Mouse (Mus musculus) gastrocnemius, adult 18-20 months (tissue): ENCODE data around the gene Saxo1. TPM values are rescaled to one million over a fixed set of nuclear protein-coding genes. Genes with fewer than 3 reads are reported as not detected.

Experiments
- DNase-seq: peaks from one replicate; pipeline ENCODE4 v3.0.0; 2021; ENCODE audit warnings: low spot score
- long read RNA-seq, 2 experiments: library from polyadenylated mRNA; stranded (forward); transcript quantifications; one replicate each; pipeline ENCODE4 v2.0.0; 2021
- total RNA-seq, 2 experiments: library from RNA; stranded (reverse); gene quantifications; 2 replicates each; pipeline ENCODE4 v1.2.3; 2021

Gene Saxo1
- total RNA-seq: not detected
- long read RNA-seq, experiment 1: 0 reads
- long read RNA-seq, experiment 2: 0 reads

DNA sequence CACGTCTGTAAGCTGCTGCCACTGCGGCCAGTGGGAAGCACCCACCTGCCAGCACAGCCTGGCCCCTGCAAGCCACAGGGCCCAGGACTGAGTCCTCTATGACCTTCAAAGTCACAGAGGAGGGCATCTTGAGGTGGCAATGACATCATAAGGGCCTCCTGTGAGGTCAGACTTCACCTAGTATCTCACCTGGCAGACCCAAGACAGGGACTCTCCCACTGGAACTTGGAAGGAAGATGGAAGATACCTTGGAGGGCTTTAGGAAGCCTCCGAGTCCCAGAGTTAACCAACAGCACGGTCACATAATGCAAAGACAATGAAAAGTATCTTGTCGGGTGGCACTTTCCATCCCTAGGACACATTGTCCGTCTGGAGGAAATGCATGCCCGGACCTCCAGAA is at the start of gene Saxo1:
Gene Saxo1 (minus strand): TSS at position 101 of the 400 bp plus-strand sequence.
- DNase-seq: no peak

DNA sequence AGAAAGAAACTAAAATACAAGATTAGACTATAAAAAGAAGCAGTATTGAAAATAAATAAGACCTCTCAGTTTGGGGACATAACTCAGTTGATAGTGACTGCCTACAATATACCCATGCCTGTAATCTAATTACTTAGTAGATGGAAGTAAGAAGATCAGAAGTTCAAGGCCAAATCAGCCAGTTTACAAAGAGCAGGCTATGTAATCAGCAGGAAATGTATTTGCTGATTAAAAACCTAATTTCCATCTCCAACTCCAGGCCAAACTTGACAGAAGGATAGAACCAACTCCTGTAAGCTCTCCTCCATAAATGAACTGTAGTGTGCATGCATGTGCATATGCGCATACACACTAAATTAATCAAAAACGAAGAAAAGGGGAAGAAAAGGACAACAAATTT is 33.2 kb upstream of the Saxo1 start:
- DNase-seq: no peak

DNA sequence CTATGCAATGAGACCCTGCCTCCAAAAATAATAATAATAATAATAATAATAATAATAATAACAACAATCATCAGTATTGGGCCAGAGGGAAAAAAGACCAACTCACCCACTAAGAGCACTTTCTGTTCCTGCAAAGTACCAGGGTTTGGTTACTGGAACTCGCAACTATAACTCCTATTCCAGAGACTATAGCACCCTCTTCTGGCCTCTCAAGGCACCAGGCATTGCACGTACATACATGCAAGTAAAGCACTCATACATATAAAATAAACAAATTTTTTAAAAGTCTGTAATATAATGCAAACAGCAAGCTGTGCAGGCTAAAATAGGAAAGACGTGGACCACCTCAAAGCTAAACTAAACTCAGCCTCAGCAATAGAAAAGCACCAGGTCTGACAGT is 30.1 kb upstream of the Saxo1 start:
- DNase-seq: no peak

DNA sequence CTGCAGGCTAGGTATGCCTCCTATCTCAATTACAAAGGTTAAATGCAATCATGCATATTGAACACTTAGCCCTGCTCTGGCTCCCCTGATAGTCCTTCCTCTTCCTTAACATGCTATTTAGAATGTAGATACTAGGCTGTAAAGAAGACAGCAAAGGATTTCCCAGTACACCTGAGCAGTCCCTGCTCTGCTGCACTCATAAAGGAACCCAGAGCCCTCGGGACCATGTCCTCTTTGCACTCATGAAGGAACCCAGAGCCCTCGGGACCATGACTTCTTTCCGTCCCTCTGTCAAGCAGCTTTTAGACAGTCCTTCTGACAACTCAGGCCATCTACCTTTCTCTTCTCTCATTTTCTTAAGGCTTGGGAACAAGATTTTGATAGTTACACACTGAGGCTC is 22.5 kb upstream of the Saxo1 start:
- DNase-seq: no peak

DNA sequence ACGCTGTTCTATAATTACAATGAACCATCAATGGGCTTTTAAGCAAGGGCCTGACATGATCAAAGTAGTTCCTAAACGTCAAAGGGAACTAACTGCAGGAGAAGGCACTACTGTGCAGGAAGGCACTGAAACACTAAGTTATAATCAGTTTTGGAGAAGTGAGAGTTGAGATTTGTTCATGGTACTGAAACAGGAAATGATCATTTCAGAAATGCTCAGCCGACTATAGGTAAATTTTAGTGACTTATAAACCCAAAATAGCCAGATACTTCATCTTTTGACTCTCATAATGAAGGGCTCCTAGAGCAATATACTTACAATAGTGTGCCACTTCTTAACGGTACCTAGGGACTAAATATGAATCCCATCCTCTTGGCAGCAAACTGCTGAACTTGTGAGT is 21.9 kb upstream of the Saxo1 start:
- DNase-seq: no peak

DNA sequence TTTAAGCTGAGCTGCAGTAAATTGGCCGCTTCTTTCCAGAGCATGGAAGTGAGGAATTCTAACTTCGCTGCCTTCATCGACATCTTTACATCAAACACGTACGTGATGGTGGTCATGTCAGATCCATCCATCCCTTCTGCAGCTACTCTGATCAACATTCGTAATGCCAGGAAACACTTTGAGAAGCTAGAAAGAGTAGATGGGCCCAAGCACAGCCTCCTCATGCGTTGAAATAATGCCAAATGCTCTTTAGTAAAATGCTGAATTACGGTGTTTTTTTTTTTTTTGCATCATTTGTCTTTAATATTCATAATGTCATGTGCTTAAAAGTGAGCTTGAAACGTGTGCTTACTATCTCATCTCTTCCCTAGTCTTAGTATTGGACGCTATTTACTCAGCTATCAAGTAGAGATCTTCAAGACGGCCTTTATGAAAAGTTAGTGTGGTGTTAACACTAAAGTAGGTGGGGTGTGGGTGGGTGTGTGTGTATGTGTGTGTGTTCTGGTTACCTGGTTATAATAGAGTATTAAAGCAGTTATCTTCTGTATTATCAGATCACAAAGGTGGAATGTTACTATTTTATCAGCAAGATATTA is 18.6 kb upstream of the Saxo1 start:
- no peak for DNase-seq

- DNase-seq: no peak
Measured at GRCm38 (mm10) chr4:86576120-86576541, 18.0 kb upstream of the Saxo1 start.

GRCm38 (mm10) chr4:86575283-86575983 is 17.3 kb upstream of the Saxo1 start, which contains the start of gene Rraga:
TSS of gene Rraga (plus strand) at chr4:86575668.
- DNase-seq: peak; percentile 97

GRCm38 (mm10) chr4:86574939-86575282 is 16.8 kb upstream of the Saxo1 start:
- peak; percentile 3 for DNase-seq

GRCm38 (mm10) chr4:86561061-86561460 is 2.9 kb upstream of the Saxo1 start:
- DNase-seq: no peak

DNA sequence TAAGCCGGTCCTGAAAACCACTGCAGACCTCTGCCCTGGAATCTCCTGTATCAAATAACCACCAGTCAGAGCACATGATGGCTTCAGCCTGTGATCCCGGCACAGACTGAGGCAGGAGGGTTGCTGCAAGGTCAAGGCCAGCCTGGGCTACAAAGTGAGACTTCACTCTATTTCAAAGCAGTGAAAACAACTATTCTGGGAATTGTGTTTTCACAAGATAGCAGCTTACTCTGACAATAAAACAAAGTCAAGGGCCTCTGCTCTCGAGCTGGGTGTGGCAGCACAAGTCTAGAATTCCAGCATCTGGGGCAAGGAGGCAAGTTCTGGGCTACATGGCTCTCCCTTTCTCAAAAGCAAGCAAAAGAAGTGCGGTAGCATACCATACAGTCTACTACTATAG is 878 bp upstream of the Saxo1 start:
- no peak for DNase-seq

DNA sequence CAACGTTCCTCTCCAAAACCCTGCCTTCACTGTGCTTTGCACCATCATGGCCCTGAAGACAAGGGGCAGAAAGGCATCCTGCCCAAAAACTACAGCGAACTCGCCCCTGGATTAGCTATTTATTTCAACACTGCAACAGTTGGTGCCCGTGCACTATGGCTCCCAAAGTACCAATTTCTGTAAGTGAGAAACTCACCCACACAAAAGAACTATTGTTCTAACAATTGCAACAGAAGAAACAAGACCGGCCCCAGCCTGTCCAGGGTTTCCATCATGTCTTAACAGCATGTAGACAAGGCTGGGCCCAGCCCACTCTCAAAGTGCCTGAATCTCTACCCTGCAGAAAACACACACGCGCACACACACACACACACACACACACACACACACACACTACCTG is 757 bp downstream of the Saxo1 start:
- DNase-seq: no peak

DNA sequence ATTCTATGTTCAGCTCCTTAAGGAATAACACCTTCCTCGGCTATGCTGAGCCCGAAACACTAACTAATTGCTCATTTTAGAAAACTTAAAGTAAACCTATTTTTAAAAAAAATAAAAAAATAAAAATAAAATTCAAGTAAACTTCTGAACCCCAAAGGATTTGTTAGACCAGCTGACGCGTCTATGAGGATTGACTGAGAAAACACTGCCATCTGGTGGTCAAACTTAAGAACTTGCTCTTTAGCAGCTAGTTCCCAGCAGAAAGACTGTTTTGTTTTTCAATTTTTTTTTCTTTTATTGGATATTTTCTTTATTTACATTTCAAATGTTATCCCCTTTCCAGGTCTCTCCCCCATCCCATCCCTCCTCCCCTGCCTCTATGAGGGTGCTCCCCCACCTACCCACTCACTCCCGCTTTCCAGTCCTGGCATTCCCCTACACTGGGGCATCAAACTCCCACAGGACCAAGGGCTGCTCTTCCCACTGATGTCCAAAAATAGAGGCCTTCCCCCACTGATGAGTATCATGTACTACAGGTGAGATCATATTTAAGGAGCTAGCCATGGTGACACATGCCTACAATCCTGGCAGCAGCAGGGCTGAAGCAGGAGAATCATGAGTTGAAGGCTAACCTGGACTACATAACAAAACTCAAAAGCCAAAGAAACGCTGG is 3.0 kb downstream of the Saxo1 start:
- peak; percentile 35 for DNase-seq

GRCm38 (mm10) chr4:86548332-86548731 is 9.8 kb downstream of the Saxo1 start:
- peak; percentile 15 for DNase-seq

DNA sequence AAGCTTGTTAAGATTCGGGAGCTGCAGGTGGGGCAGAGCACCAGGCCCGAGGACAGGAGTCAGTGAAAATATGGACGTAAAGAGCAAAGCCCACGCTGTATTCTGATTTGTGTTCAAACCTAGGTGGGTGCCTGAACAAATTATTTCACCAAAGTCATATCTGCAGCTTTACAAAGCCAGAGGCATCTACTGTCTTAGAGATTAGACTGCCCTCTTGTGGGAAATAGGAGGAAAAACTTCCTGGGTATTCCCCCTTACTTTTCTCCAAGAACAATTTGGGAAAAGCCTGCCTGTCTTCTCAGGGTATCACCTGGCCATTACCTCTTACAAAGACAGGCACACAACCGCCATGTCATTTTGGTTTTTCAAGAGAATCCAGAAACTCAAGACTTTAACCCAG is 12.5 kb downstream of the Saxo1 start:
- DNase-seq: no peak

DNA sequence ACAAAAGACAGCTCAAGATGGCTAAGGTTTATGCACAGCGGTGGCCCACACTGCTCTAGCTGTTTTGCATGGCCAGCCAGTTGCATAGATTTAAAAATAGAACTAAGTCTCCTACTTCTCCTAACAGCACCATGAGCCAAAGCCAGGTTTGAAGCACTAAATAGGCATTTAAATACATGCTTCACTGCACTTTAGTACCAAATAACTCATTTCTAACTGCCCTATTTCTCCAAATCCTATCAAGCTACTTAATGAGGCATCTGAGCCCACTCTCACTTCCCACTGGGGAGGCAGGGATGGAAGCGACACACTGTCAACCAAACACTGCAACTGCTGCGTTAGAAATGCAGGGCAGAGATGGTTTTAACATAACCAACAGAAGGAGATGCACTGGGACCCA is 14.1 kb downstream of the Saxo1 start:
- no peak for DNase-seq

GRCm38 (mm10) chr4:86541573-86541972 is 16.6 kb downstream of the Saxo1 start:
- DNase-seq: no peak

GRCm38 (mm10) chr4:86538936-86539335 is 19.2 kb downstream of the Saxo1 start:
- no peak for DNase-seq

DNA sequence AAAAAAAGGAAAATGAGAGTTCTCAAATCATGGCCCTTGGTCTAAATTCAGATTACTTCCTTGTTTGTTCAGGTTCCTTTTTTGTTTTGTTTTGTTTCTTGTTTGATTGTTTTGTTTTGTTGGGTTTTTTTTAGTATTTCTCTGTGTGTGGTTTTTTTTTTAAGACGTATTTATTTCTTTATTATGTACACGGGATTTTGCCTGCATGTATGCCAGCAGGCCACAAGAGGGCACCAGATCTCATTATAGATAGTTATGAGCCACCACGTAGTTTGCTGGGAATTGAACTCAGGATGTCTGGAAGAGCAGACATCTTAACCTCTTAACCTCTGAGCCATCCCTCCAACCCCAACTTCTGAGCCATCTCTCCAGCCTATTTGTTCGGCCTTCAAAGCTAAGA is 20.2 kb downstream of the Saxo1 start:
- DNase-seq: peak; percentile 30

DNA sequence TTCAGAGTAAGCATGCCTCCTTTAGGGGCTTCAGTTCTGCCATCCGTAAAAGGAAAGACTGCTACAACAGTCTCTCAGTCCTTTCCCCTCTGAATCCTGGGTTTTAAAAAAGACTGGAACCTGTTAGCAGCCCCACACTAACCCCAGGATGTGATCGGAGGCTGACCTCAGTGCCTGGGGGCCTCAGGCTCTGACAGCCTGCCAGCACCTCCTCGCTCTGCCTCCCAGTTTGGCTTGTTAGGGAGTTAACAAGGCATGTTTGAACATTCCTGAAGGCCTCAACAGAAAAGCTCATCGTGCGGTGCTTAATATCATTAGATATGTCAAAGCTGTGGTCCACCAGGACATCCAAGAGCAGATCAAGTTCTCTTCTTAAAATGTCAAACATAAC is 24.0 kb downstream of the Saxo1 start:
- peak; percentile 11 for DNase-seq

- no peak for DNase-seq
Measured at GRCm38 (mm10) chr4:86533406-86534090, 24.6 kb downstream of the Saxo1 start.

DNA sequence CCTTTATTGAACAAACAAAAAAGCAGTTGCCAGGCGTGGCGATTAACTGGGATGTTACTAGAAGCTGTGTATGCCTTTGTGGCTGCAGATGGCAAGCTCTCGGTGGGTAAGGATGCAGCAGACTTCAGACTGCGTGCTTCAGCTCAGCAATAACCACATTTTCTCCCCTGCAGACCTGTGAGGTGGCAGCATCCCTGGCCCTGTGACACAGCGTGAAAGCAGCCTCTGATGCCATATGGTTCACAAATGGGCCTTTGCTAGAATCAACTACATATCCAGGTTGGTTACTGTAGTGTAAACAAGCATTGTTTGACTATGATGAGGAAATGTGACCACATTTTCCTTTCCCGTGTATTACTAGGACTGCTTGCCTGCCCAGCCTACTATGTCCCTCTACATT is 29.0 kb downstream of the Saxo1 start:
- DNase-seq: no peak
